Mouse (Mus musculus) brain, embryonic 14.5 days (tissue): ENCODE results near the gene Wwc1.

Source experiments
- CTCF ChIP-seq: fragments of 200-500 bp; IDR thresholded peaks from 2 replicates; pipeline ENCODE4 v1.5.1; 2012; ENCODE audit warnings: inconsistent platforms, mild to moderate bottlenecking, moderate library complexity, borderline replicate concordance; ENCODE audit not compliant: insufficient read depth, insufficient read length; ENCODE audit errors: extremely low read depth
- POLR2A ChIP-seq: fragments of 200-500 bp; IDR thresholded peaks from 2 replicates; pipeline ENCODE4 v1.6.1; 2012; ENCODE audit warnings: mild to moderate bottlenecking, inconsistent platforms, borderline replicate concordance; ENCODE audit not compliant: poor library complexity, insufficient read depth, insufficient read length, severe bottlenecking; ENCODE audit errors: extremely low read depth

DNA sequence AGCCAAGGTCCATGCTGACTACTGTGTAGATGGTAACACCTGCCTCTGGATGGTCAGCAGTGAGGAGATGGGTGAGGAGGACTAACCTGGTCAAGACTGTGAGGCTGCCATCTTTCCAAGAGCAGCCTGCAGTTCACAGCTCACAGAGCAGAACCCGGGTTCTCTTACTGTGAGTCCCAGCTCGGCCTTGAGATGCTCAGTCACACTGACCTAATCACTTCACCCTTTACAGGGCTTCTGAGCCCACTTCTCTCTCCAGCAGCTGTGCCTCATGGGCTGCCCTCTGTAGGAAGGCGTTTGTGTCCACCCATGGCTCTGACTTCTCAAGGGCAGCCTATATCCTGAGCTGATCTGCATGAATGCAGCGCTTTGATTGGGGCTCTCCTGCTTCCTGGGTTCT lies 27.1 kb downstream of the Wwc1 start:
- TF ChIP-seq CTCF (no peak), POLR2A (no peak)
